ENCODE assay signal across 11 mouse cellular contexts in genomic region chr3:17795271-17796260, GRCm38 (mm10).
DNase-seq lines count a peak whose midpoint lies in the region; ATAC-seq lines count a peak whose summit lies in the region.
"Had no signal": no experiment of that assay in that cellular context is flagged by ENCODE, and none has a peak within 500 bp of the region (broad histone marks: within the 10 kb centered on the region; RNA-seq: fewer than 3 reads in every experiment).

No protein-coding gene starts in this region.

- H3K27me3 ChIP-seq in hindbrain, embryonic 13.5 days = no peaks in the 10 kb centered on the region
- H3K27me3 ChIP-seq in neural tube, embryonic 11.5 days (ENCODE audit: control insufficient read depth, insufficient read depth, low read length) = peaks cover 6% of the 10 kb centered on the region

- peak overlapping the region; percentile 100 for H3K9ac ChIP-seq in hindbrain, embryonic 13.5 days
- H3K9ac ChIP-seq in neural tube, embryonic 11.5 days (ENCODE audit: low read length) = peak overlapping the region; percentile 98
- H3K9ac ChIP-seq: limb, embryonic 15.5 days had no signal

- H3K4me1 ChIP-seq in hindbrain, embryonic 13.5 days (replicated peaks) = peaks cover 4% of the 10 kb centered on the region; the same call in 1 of the 2 replicates
- 0 out of 2 replicates have a peak, but pooled peaks cover 4% of the 10 kb centered on the region for H3K4me1 ChIP-seq in neural tube, embryonic 11.5 days (ENCODE audit: control insufficient read depth, insufficient read depth, low read length)

- DNase-seq in cerebellum, adult 9-11 months = peak; percentile 19
- no peak for DNase-seq in cerebellum, postnatal 4 days (ENCODE audit: low spot score in 2 of 2)
- DNase-seq in embryo, embryonic 11 days = peak; percentile 36
- DNase-seq in neural tube, embryonic 11.5 days (ENCODE audit: low spot score) = peak; percentile 47
- no peak for DNase-seq in thymus, postnatal 36 days
- DNase-seq in gastrocnemius, postnatal 10 days = no peak
- no peak for DNase-seq in kidney, postnatal 36 days
- DNase-seq: lung, postnatal 4 days had no signal

- 7% methylated on average over 24 of the region's 24 CpGs for WGBS in hindbrain, embryonic 13.5 days
- WGBS in neural tube, embryonic 11.5 days = 2% methylated on average over 24 of the region's 24 CpGs

- H3K36me3 ChIP-seq in hindbrain, embryonic 13.5 days = peaks cover 15% of the 10 kb centered on the region; the same call in 1 of the 2 replicates
- H3K36me3 ChIP-seq in neural tube, embryonic 11.5 days (ENCODE audit: control insufficient read depth, insufficient read depth, low read length) = peaks cover 3% of the 10 kb centered on the region
- H3K36me3 ChIP-seq: limb, embryonic 15.5 days had no signal

- no peak for ATAC-seq in hindbrain, embryonic 13.5 days (ENCODE audit: low FRiP score)
- ATAC-seq in neural tube, embryonic 11.5 days (ENCODE audit: insufficient read depth, low FRiP score, low TSS enrichment) = no peak

- H3K4me3 ChIP-seq in hindbrain, embryonic 13.5 days = peak overlapping the region; percentile 90
- peak overlapping the region; percentile 72 for H3K4me3 ChIP-seq in neural tube, embryonic 11.5 days (ENCODE audit: low read depth, low read length)

- H3K27ac ChIP-seq in hindbrain, embryonic 13.5 days = peak overlapping the region; percentile 100
- H3K27ac ChIP-seq in neural tube, embryonic 11.5 days (ENCODE audit: low read depth, low read length) = peak overlapping the region; percentile 99
- H3K27ac ChIP-seq: kidney, postnatal 0 days; limb, embryonic 15.5 days had no signal

- no peaks in the 10 kb centered on the region for H3K9me3 ChIP-seq in hindbrain, embryonic 13.5 days
- no peaks in the 10 kb centered on the region for H3K9me3 ChIP-seq in neural tube, embryonic 11.5 days (ENCODE audit: control insufficient read depth, low read length)
- H3K9me3 ChIP-seq: limb, embryonic 15.5 days had no signal

- peak overlapping the region; percentile 89 for H3K4me2 ChIP-seq in hindbrain, embryonic 13.5 days
- peak overlapping the region; percentile 70 for H3K4me2 ChIP-seq in neural tube, embryonic 11.5 days (ENCODE audit: low read depth)

Comparison
In these comparisons a context has a peak if more than half of its experiments do, and no peak if none do; other contexts are left out.
1. DNase-seq: peak in cerebellum, adult 9-11 months (single experiment), embryo, embryonic 11 days (single experiment) and neural tube, embryonic 11.5 days (single experiment); none in cerebellum, postnatal 4 days (0 of 2), thymus, postnatal 36 days (0 of 2), gastrocnemius, postnatal 10 days (single experiment) and kidney, postnatal 36 days (0 of 2).